Mouse (Mus musculus): ENCODE measurements around the gene Sec61a1. TPM values are rescaled to one million over a fixed set of nuclear protein-coding genes. Genes with fewer than 3 reads are reported as not detected.

The Sec61a1 gene
- polyA plus RNA-seq, 2 experiments = 66.9 to 86.9 TPM

GRCm38 (mm10) chr6:88493712-88494111 lies 25.0 kb downstream of the Sec61a1 start:
- H3K9me3 ChIP-seq (ENCODE audit: control insufficient read depth, low read length) = no peaks in the 10 kb centered on the region
- no peak overlapping the region for H3K27ac ChIP-seq
- H3K4me3 ChIP-seq (ENCODE audit: insufficient read depth in 1 of 2, low read depth in 2 of 2, low read length in 2 of 2) = no peak overlapping the region
- DNase-seq (ENCODE audit: low read depth in 3 of 3, low spot score in 3 of 3) (no peak), ATAC-seq (ENCODE audit: insufficient read depth) (no peak)
- no peak overlapping the region for H3K9ac ChIP-seq (replicated peaks)
- WGBS (ENCODE audit: insufficient replicate concordance) = 82% methylated on average over 6 of the region's 6 CpGs
- no peaks in the 10 kb centered on the region for H3K27me3 ChIP-seq (ENCODE audit: control insufficient read depth, insufficient read depth, low read length)
- no peak overlapping the region for H3K4me2 ChIP-seq (ENCODE audit: low read depth)
- no peaks in the 10 kb centered on the region for H3K4me1 ChIP-seq (replicated peaks; ENCODE audit: control insufficient read depth in 2 of 2, insufficient read depth in 2 of 2, low read length in 1 of 2)
- TF ChIP-seq EP300 (IDR thresholded peaks at IDR 0.05; ENCODE audit: low read depth) (no peak), CTCF (IDR thresholded peaks at IDR 0.05; ENCODE audit: low read depth) (no peak)
- H3K36me3 ChIP-seq (replicated peaks; ENCODE audit: control insufficient read depth, insufficient read depth, low read depth) = peaks cover 6% of the 10 kb centered on the region

- H3K27me3 ChIP-seq (ENCODE audit: control insufficient read depth, insufficient read depth, low read length) = no peaks in the 10 kb centered on the region
- no peak for ATAC-seq (ENCODE audit: insufficient read depth)
- H3K4me2 ChIP-seq (ENCODE audit: low read depth) = no peak overlapping the region
- H3K9me3 ChIP-seq (ENCODE audit: control insufficient read depth, low read length) = no peaks in the 10 kb centered on the region
- H3K4me1 ChIP-seq (replicated peaks; ENCODE audit: control insufficient read depth in 2 of 2, insufficient read depth in 2 of 2, low read length in 1 of 2) = no peaks in the 10 kb centered on the region
- no peak for DNase-seq (ENCODE audit: low read depth in 3 of 3, low spot score in 3 of 3)
- TF ChIP-seq EP300 (IDR thresholded peaks at IDR 0.05; ENCODE audit: low read depth) = no peak
- TF ChIP-seq CTCF (IDR thresholded peaks at IDR 0.05; ENCODE audit: low read depth) = no peak
- 87% methylated on average over 12 of the region's 12 CpGs for WGBS (ENCODE audit: insufficient replicate concordance)
- H3K36me3 ChIP-seq (replicated peaks; ENCODE audit: control insufficient read depth, insufficient read depth, low read depth) = peaks cover 8% of the 10 kb centered on the region
- no peak overlapping the region for H3K4me3 ChIP-seq (ENCODE audit: insufficient read depth in 1 of 2, low read depth in 2 of 2, low read length in 2 of 2)
- no peak overlapping the region for H3K27ac ChIP-seq
- no peak overlapping the region for H3K9ac ChIP-seq (replicated peaks)
Observed at GRCm38 (mm10) chr6:88490629-88491354, 27.9 kb downstream of the Sec61a1 start.

- H3K36me3 ChIP-seq (replicated peaks; ENCODE audit: control insufficient read depth, insufficient read depth, low read depth) = peaks cover 14% of the 10 kb centered on the region
- ATAC-seq (ENCODE audit: insufficient read depth) (no peak), DNase-seq (ENCODE audit: low read depth in 3 of 3, low spot score in 3 of 3) (no peak)
- no peaks in the 10 kb centered on the region for H3K9me3 ChIP-seq (ENCODE audit: control insufficient read depth, low read length)
- no peak overlapping the region for H3K9ac ChIP-seq (replicated peaks)
- WGBS (ENCODE audit: insufficient replicate concordance) = 76% methylated on average over 6 of the region's 6 CpGs
- H3K4me2 ChIP-seq (ENCODE audit: low read depth) = no peak overlapping the region
- H3K4me3 ChIP-seq (ENCODE audit: insufficient read depth in 1 of 2, low read depth in 2 of 2, low read length in 2 of 2) = no peak overlapping the region
- H3K4me1 ChIP-seq (replicated peaks; ENCODE audit: control insufficient read depth in 2 of 2, insufficient read depth in 2 of 2, low read length in 1 of 2) = peaks cover 0 to 4% of the 10 kb centered on the region in 2 experiments; a peak in 2 of 4 replicates
- TF ChIP-seq CTCF (IDR thresholded peaks at IDR 0.05; ENCODE audit: low read depth) = no peak
- H3K27ac ChIP-seq = no peak overlapping the region
- H3K27me3 ChIP-seq (ENCODE audit: control insufficient read depth, insufficient read depth, low read length) = no peaks in the 10 kb centered on the region
Observed at GRCm38 (mm10) chr6:88489834-88490233, 28.9 kb downstream of the Sec61a1 start.

GRCm38 (mm10) chr6:88489026-88489425 lies 29.7 kb downstream of the Sec61a1 start:
- Histone ChIP-seq H3K27ac (no peak overlapping the region), H3K4me1 (replicated peaks; ENCODE audit: control insufficient read depth in 2 of 2, insufficient read depth in 2 of 2, low read length in 1 of 2) (peaks cover 0 to 7% of the 10 kb centered on the region in 2 experiments; a peak in 2 of 4 replicates), H3K4me2 (ENCODE audit: low read depth) (no peak overlapping the region), H3K27me3 (ENCODE audit: control insufficient read depth, insufficient read depth, low read length) (no peaks in the 10 kb centered on the region), H3K9ac (replicated peaks) (no peak overlapping the region), H3K4me3 (ENCODE audit: insufficient read depth in 1 of 2, low read depth in 2 of 2, low read length in 2 of 2) (no peak overlapping the region), H3K9me3 (ENCODE audit: control insufficient read depth, low read length) (no peaks in the 10 kb centered on the region), H3K36me3 (replicated peaks; ENCODE audit: control insufficient read depth, insufficient read depth, low read depth) (peaks cover 22% of the 10 kb centered on the region)
- TF ChIP-seq EP300 (IDR thresholded peaks at IDR 0.05; ENCODE audit: low read depth) (no peak), CTCF (IDR thresholded peaks at IDR 0.05; ENCODE audit: low read depth) (no peak)
- DNase-seq (ENCODE audit: low read depth in 3 of 3, low spot score in 3 of 3) (no peak), ATAC-seq (ENCODE audit: insufficient read depth) (no peak)
- WGBS (ENCODE audit: insufficient replicate concordance) = 77% methylated on average over 7 of the region's 7 CpGs

GRCm38 (mm10) chr6:88486893-88487292 lies 31.8 kb downstream of the Sec61a1 start:
- peaks cover 0 to 7% of the 10 kb centered on the region in 2 experiments; a peak in 2 of 4 replicates for H3K4me1 ChIP-seq (replicated peaks; ENCODE audit: control insufficient read depth in 2 of 2, insufficient read depth in 2 of 2, low read length in 1 of 2)
- H3K4me3 ChIP-seq (ENCODE audit: insufficient read depth in 1 of 2, low read depth in 2 of 2, low read length in 2 of 2) = no peak overlapping the region
- peaks cover 26% of the 10 kb centered on the region for H3K36me3 ChIP-seq (replicated peaks; ENCODE audit: control insufficient read depth, insufficient read depth, low read depth)
- TF ChIP-seq EP300 (IDR thresholded peaks at IDR 0.05; ENCODE audit: low read depth) (no peak), CTCF (IDR thresholded peaks at IDR 0.05; ENCODE audit: low read depth) (peak; percentile 66)
- ATAC-seq (ENCODE audit: insufficient read depth) (no peak), DNase-seq (ENCODE audit: low read depth in 3 of 3, low spot score in 3 of 3) (no peak)
- no peaks in the 10 kb centered on the region for H3K9me3 ChIP-seq (ENCODE audit: control insufficient read depth, low read length)
- H3K9ac ChIP-seq (replicated peaks) = no peak overlapping the region
- WGBS (ENCODE audit: insufficient replicate concordance) = 83% methylated on average over 8 of the region's 8 CpGs
- H3K4me2 ChIP-seq (ENCODE audit: low read depth) = no peak overlapping the region
- no peaks in the 10 kb centered on the region for H3K27me3 ChIP-seq (ENCODE audit: control insufficient read depth, insufficient read depth, low read length)
- H3K27ac ChIP-seq = no peak overlapping the region
